11 mouse cellular contexts compared by ENCODE assay signal in genomic region chr17:56027801-56028441, GRCm38 (mm10). TPM values are rescaled to one million over a fixed set of nuclear protein-coding genes. Genes with fewer than 3 reads are reported as not detected.
DNase-seq lines count a peak whose midpoint lies in the region; TF ChIP-seq lines count a peak whose summit lies in the region.
"Had no signal": no experiment of that assay in that cellular context is flagged by ENCODE, and none has a peak within 500 bp of the region (broad histone marks: within the 10 kb centered on the region; RNA-seq: fewer than 3 reads in every experiment).

No protein-coding gene starts in this region.

- no peak for TF ChIP-seq CTCF in layer of hippocampus, adult 2 months (conservative IDR thresholded peaks at IDR 0.05)

- H3K27ac ChIP-seq in layer of hippocampus, adult 2 months: peak overlapping the region; percentile 94
- H3K27ac ChIP-seq: liver, embryonic 13.5 days had no signal

- no peak overlapping the region; the same call in 1 of the 2 replicates for H3K4me3 ChIP-seq in layer of hippocampus, adult 2 months
- H3K4me3 ChIP-seq: erythroblast, embryonic 14.5 days; liver, embryonic 13.5 days had no signal

- intact Hi-C loops in gastrocnemius, postnatal 14 days (cut with DNase I; ENCODE audit: low total_unique reads): no loop called here

- DNase-seq in gastrocnemius, adult 8-10 months (ENCODE audit: low spot score in 2 of 2): peak; percentile 76 to 77
- no peak for DNase-seq in gastrocnemius, postnatal 14 days
- no peak for DNase-seq in layer of hippocampus, adult 2 months (ENCODE audit: low spot score in 2 of 2)
- DNase-seq in layer of hippocampus, postnatal 25 days (ENCODE audit: extremely low spot score in 1 of 2, low spot score in 1 of 2): no peak
- DNase-seq in cerebellum, adult 11 months: peak; percentile 55
- peak; percentile 55 to 62 for DNase-seq in cerebellum, postnatal 10 days
- DNase-seq in thymus, postnatal 36 days: no peak
- DNase-seq in right cerebral cortex, postnatal 14 days: no peak
- DNase-seq: liver, embryonic 13.5 days; right cerebral cortex, postnatal 25 days had no signal

RNA-seq across cellular contexts. Expression of gene Sh3gl1, which starts 8.5 kb away (rescaled TPM):
- total RNA-seq in gastrocnemius, adult 8-10 months (2022): 1 to 10 TPM; 5.5 to 8.9 (median 7.6) TPM
- 10 to 100 TPM; 18.3 to 20.4 TPM for total RNA-seq in gastrocnemius, postnatal 14 days (2021)
- total RNA-seq in layer of hippocampus, adult 2 months (2021): 10 to 100 TPM; 63.0 to 69.7 TPM
- total RNA-seq in layer of hippocampus, postnatal 25 days (2021): 10 to 100 TPM; 63.1 to 64.0 TPM

RNA-seq across cellular contexts. Expression of gene Chaf1a, which starts 12.3 kb away (rescaled TPM):
- total RNA-seq in gastrocnemius, adult 8-10 months (2022): 1 to 10 TPM in 1 of 4 experiments, under 1 TPM in 3; 0.47 to 1.6 (median 0.75) TPM
- 1 to 10 TPM; 1.8 to 2.3 TPM for total RNA-seq in gastrocnemius, postnatal 14 days (2021)
- 1 to 10 TPM; 2.7 to 3.3 TPM for total RNA-seq in layer of hippocampus, adult 2 months (2021)
- total RNA-seq in layer of hippocampus, postnatal 25 days (2021): 1 to 10 TPM; 3.9 to 4.9 TPM

RNA-seq across cellular contexts. Expression of gene Mpnd, which starts 22.4 kb away (rescaled TPM):
- total RNA-seq in gastrocnemius, adult 8-10 months (2022): 10 to 100 TPM; 41.3 to 55.2 (median 42.4) TPM
- total RNA-seq in gastrocnemius, postnatal 14 days (2021): 10 to 100 TPM; 32.8 to 38.4 TPM
- total RNA-seq in layer of hippocampus, adult 2 months (2021): 100 to 1,000 TPM; 101 to 103 TPM
- total RNA-seq in layer of hippocampus, postnatal 25 days (2021): 100 to 1,000 TPM; 110 to 116 TPM

RNA-seq across cellular contexts. Expression of gene Stap2, which starts 22.5 kb away (rescaled TPM):
- total RNA-seq in gastrocnemius, adult 8-10 months (2022): 1 to 10 TPM; 1.7 to 3.2 (median 2.6) TPM
- 1 to 10 TPM; 3.9 to 4.4 TPM for total RNA-seq in gastrocnemius, postnatal 14 days (2021)
- total RNA-seq in layer of hippocampus, adult 2 months (2021): 1 to 10 TPM; 2.2 to 2.8 TPM
- 1 to 10 TPM; 2.7 to 3.2 TPM for total RNA-seq in layer of hippocampus, postnatal 25 days (2021)

RNA-seq across cellular contexts. Expression of gene Fsd1, which starts 41.6 kb away (rescaled TPM):
- total RNA-seq in gastrocnemius, adult 8-10 months (2022): not detected
- total RNA-seq in gastrocnemius, postnatal 14 days (2021): under 1 TPM in 1 of 2 experiments, not detected in 1; 0.55 TPM
- total RNA-seq in layer of hippocampus, adult 2 months (2021): 10 to 100 TPM; 67.2 to 69.0 TPM
- 10 to 100 TPM; 72.4 to 82.6 TPM for total RNA-seq in layer of hippocampus, postnatal 25 days (2021)

Comparison
In these comparisons a context has a peak if more than half of its experiments do, and no peak if none do; other contexts are left out.
1. DNase-seq: peak in gastrocnemius, adult 8-10 months (2 of 2), cerebellum, adult 11 months (single experiment) and cerebellum, postnatal 10 days (2 of 2); none in gastrocnemius, postnatal 14 days (single experiment), layer of hippocampus, adult 2 months (0 of 2), layer of hippocampus, postnatal 25 days (0 of 2), thymus, postnatal 36 days (0 of 2) and right cerebral cortex, postnatal 14 days (single experiment).